Mouse (Mus musculus) layer of hippocampus, postnatal 25 days (tissue): ENCODE data around the gene Arhgap4. TPM values are rescaled to one million over a fixed set of nuclear protein-coding genes. Genes with fewer than 3 reads are reported as not detected.

ENCODE experiments used
- DNase-seq, 2 experiments: peaks; one replicate each; pipeline ENCODE4 v3.0.0; 2022; ENCODE audit warnings: mixed read lengths in 2 of 2, low spot score in 1 of 2; ENCODE audit errors: extremely low spot score in 1 of 2
- total RNA-seq, 2 experiments: library from RNA; stranded (reverse); gene quantifications; 2 replicates each; pipeline ENCODE4 v1.2.3; 2021

Arhgap4 gene
- total RNA-seq, 2 experiments from 2014 or later: 4.7 to 5.8 TPM

- no peak for DNase-seq
Measured at GRCm38 (mm10) chrX:73918631-73919030, 3.0 kb downstream of the Arhgap4 start.

DNA sequence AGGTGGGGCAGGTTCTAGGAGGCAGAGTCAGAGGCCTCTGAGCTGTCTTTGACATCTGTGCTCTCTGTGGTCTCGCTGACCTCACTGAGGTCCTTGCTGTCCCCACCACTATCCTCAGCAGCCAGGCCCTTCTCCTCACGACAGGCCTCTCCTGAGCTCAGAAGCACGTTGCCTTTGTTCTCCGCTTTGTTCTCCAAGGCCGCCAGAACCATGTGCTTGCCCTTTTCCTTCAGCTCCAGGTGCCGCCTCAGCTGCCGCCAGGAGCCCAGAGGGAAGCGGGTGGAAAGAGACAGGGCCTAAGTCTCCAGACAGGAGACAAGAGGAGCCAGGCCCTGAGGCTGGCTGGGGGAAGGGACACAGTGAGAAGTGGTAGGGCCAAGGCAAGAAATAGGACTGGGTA lies 4.7 kb downstream of the Arhgap4 start:
- no peak for DNase-seq

DNA sequence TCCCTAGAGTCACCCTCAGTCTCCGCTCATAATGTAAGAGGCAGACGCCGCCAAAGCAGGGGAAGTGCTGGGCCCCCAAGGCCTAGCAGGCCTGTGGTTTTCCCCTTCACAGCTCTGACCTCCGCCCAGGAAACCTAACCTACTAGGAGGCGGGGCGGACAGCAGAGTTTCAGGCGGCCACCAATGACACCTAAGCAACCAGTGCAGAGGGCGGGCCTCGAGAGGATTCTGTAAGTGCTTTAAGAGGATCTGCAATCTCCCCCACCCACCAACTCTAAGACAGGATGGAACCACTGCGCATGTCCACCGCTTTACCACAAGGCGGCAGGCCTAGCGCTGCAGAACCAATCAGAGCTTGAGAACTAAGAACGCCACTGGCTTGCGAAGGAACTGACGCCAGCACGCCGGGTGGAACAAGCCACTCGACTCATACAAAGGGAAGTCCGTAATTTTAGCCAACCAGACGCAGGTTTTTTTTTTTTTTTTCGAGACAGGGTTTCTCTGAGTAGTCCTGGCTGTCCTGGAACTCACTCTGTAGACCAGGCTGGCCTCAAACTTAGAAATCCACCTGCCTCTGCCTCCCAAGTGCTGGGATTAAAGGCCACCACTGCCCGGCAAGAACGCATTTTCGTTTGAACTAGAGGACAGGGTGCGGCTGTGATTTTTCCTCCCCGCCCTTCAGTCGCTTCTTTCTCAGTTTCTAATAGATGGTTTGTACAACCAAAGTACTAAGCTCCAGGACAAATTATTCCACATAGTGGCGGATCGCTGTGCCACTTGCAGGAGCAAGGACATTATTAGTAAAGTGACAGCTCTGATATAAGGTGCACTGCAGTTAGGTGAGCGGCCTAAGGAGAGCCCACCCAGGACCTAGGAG lies 6.6 kb downstream of the Arhgap4 start:
- peak; percentile 43 to 64 for DNase-seq

- no peak for DNase-seq
Measured at GRCm38 (mm10) chrX:73911588-73911987, 10.1 kb downstream of the Arhgap4 start.

- DNase-seq: no peak
Measured at GRCm38 (mm10) chrX:73911156-73911555, 10.5 kb downstream of the Arhgap4 start.

DNA sequence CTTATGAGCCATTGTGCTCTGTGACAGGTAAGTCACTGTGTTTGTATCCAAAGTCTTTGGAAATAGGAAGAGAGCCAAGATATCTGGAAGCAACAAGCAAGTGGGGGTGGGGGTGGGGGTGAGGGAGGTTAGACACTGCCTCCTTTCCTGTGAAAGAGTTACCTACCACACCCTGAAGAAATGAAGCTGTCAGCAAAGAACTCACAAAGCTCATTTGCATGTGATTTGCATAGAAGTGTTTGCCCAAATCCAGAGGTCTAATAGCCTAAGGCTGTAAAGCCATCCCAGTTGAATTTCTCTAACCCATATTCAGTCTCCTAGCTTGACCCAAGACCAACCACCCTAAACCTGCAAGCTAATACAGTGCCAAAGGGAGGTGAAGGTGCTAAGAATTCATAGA lies 11.2 kb downstream of the Arhgap4 start:
- DNase-seq: no peak

DNA sequence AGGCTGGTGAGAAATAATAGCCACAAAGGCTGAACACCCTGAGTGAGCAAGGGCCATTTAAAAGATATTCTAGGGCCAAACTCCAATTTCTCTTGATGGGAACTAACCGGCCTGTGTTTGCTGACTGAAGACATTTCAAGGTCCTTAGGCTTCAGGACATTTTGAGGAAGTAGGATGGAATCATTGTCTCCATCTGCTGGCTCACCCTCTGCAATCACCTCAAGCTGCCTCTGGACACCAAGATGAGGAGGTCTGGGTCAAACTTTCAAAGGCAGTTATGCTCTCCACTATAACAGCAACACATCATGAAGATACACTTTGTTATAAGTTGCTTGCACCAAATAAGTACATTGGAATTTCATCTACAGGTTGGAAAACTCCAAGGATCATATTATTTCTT lies 11.6 kb downstream of the Arhgap4 start:
- no peak for DNase-seq

- no peak for DNase-seq
Measured at GRCm38 (mm10) chrX:73897959-73898358, 23.7 kb downstream of the Arhgap4 start.

DNA sequence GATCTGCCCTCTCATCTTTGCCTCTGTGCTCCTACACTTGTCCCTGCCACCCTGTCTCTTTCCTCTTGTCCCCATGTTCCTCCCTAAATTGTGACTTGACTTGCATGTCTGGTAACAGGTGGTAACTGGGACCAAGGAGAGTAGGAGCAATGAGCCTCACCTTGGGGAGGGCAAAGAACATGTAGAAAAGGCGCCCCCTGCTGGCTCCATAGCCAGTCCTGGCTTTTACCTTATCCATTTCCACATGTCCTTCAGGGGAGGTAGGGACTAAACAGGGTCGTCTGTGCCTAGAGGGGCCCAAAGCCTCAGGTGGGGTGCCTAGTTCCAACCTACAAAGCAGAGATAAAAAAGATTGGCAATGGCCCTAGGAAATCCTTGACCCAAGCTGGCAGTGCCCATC lies 26.0 kb downstream of the Arhgap4 start, which contains the start of gene L1cam:
Gene L1cam, minus strand, starts transcription at position 387 of the 400 bp plus-strand sequence.
- DNase-seq: peak; percentile 28 to 59

DNA sequence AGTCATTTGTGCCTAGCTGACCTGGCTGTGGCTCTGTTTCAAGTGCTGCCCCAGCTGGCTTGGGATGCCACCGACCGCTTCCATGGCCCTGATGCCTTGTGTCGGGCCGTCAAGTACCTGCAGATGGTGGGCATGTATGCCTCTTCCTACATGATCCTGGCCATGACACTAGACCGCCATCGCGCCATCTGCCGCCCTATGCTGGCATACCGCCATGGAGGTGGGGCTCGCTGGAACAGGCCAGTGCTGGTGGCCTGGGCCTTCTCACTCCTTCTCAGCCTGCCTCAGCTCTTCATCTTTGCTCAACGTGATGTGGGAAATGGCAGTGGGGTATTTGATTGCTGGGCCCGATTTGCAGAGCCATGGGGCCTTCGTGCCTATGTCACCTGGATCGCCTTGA lies 28.8 kb downstream of the Arhgap4 start:
- no peak for DNase-seq

GRCm38 (mm10) chrX:73891551-73892152 lies 30.0 kb downstream of the Arhgap4 start, which contains the start of gene Avpr2:
Gene Avpr2, plus strand, starts transcription at chrX:73892102.
- DNase-seq: no peak

GRCm38 (mm10) chrX:73881463-73881862 lies 40.2 kb downstream of the Arhgap4 start:
- no peak for DNase-seq

- DNase-seq: no peak
Measured at GRCm38 (mm10) chrX:73881036-73881427, 40.6 kb downstream of the Arhgap4 start.

GRCm38 (mm10) chrX:73880194-73881035 lies 41.3 kb downstream of the Arhgap4 start:
- DNase-seq: peak in 1 of 2 experiments; percentile 16

DNA sequence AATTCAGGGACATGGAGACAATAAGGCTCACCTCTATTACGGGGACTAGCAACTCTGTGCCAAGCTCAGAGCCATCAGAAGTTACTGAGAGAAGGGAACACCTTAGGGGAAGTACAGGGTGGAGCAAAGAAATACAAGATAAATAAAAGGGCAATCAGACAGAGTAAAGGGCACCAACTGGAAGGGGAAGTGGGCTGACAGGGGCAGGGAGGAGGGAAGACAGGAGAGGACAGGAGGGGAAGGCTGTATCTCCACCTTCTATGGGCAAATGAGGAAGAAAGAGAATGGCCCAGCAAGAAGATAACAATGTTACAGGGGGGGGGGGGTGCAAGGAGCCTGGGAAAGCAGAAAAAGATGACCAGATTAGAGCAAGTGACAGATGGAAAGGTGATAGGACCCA lies 44.7 kb downstream of the Arhgap4 start:
- DNase-seq: no peak

DNA sequence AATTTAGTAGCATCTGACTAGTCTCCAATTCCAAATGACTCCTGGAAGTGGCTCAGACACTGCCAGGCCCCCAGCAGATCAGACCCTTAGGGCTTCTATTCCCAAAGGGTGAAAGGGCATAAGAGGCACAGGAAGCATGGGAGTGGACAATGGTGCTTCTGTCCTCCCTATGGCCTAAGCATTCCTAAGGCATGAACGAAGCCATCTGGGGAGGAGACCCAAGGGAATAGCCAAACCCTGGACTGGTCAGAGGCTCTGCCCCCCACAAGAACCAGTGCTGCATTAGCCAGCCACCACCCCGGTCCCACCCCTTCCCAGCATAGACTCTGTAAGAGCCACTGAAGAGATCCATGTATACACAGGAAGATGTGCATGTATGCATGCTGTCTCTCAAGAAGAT lies 45.8 kb downstream of the Arhgap4 start:
- DNase-seq: no peak

DNA sequence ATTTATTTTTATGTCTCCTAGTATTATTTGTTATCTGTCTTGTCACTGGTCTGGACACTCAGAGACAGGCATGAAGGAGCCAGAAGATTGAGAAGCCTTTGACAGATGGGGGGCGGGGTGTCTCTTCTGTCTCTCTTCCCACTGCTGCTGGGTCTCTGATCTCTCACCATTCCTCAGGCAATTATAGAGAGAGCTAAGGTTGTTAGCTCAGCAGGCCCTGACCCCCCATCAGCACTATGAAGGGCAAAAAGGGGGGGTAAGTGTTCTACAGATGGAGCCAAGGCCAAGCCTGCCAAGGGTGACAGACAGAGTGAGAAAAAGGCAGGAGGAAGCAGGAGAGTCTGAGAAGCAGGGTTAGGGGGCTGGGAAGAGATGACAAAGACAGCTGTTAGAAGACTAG lies 49.7 kb downstream of the Arhgap4 start:
- DNase-seq: no peak

DNA sequence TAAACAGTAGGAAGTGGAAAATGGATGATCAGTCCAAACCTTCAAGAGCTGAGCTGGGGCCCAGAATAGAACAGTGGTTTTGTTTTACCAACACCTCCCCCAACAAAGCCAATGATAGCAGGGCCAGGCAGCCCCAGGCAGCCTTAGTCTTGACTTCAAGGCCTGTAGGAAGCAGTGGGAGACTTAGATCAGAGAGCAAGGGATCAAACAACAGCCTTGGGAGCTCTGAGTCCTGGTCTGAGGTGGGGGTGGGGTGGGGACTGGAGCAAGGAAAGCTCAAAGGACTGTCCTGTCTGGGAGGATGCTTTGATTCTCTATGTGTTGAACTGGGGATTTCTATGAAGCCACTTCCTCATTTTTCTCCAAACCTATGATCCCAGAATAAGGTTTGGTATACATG lies 50.2 kb downstream of the Arhgap4 start:
- no peak for DNase-seq

DNA sequence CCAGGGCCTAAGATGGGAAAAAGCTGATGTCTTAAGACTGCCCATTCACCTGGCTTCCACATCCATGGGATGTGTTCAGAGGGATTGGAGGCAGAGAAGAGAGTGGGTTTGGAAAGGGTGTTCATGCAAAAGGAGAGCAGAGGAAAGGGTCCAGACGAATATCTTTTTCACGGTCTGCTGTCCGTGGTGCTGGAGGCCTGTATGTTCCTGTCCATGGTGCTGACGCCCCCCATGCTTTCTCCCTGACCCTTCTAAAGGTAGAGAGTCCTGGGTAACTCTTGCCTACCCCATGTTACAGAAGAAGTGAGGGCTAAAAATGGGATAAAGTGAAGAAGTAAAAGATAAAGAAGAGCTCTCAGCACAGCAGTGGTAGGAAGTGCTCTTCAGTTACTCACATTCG lies 52.3 kb downstream of the Arhgap4 start:
- DNase-seq: no peak

- no peak for DNase-seq
Measured at GRCm38 (mm10) chrX:73867852-73868251, 53.8 kb downstream of the Arhgap4 start.

GRCm38 (mm10) chrX:73867256-73867655 lies 54.4 kb downstream of the Arhgap4 start:
- no peak for DNase-seq
